7 mouse cellular contexts compared by ENCODE assay signal in genomic region chr5:115326256-115326831, GRCm38 (mm10). TPM values are rescaled to one million over a fixed set of nuclear protein-coding genes. Genes with fewer than 3 reads are reported as not detected.
DNase-seq lines count a peak whose midpoint lies in the region; ATAC-seq lines count a peak whose summit lies in the region.

No protein-coding gene starts in this region.

- H3K4me2 ChIP-seq in lung, embryonic 16.5 days (ENCODE audit: low read depth, low read length) = peak overlapping the region; percentile 72
- H3K4me2 ChIP-seq in limb, embryonic 12.5 days = peak overlapping the region; percentile 83
- H3K4me2 ChIP-seq in neural tube, embryonic 12.5 days (replicated peaks) = peak overlapping the region; percentile 72

- 0 out of 2 replicates have a peak, but pooled peaks cover 4% of the 10 kb centered on the region for H3K36me3 ChIP-seq in lung, embryonic 16.5 days (ENCODE audit: control insufficient read depth, insufficient read depth, low read length)
- peaks cover 50% of the 10 kb centered on the region for H3K36me3 ChIP-seq in erythroblast, embryonic 14.5 days (ENCODE audit: control insufficient read depth)
- H3K36me3 ChIP-seq in limb, embryonic 12.5 days = peaks cover 20% of the 10 kb centered on the region
- peaks cover 17% of the 10 kb centered on the region for H3K36me3 ChIP-seq in neural tube, embryonic 12.5 days

- H3K4me1 ChIP-seq in lung, embryonic 16.5 days (replicated peaks; ENCODE audit: control insufficient read depth, insufficient read depth, low read length) = peaks cover 16% of the 10 kb centered on the region
- H3K4me1 ChIP-seq in erythroblast, embryonic 14.5 days (ENCODE audit: control insufficient read depth) = peaks cover 54% of the 10 kb centered on the region
- peaks cover 27% of the 10 kb centered on the region for H3K4me1 ChIP-seq in limb, embryonic 12.5 days (replicated peaks)
- H3K4me1 ChIP-seq in neural tube, embryonic 12.5 days = peaks cover 26% of the 10 kb centered on the region

- intact Hi-C loops in gastrocnemius, postnatal 36 days (cut with DNase I) = no loop called here

- H3K9ac ChIP-seq in lung, embryonic 16.5 days (ENCODE audit: low read length) = peak overlapping the region; percentile 94
- H3K9ac ChIP-seq in limb, embryonic 12.5 days (replicated peaks) = peak overlapping the region; percentile 93
- peak overlapping the region; percentile 88 for H3K9ac ChIP-seq in neural tube, embryonic 12.5 days

- WGBS in lung, embryonic 16.5 days = 21% methylated on average over 11 of the region's 11 CpGs
- WGBS in limb, embryonic 12.5 days = 27% methylated on average over 11 of the region's 11 CpGs
- WGBS in neural tube, embryonic 12.5 days = 32% methylated on average over 11 of the region's 11 CpGs

- no peak for DNase-seq in lung, postnatal 36 days
- DNase-seq in retina, embryonic 14.5 days (ENCODE audit: low spot score) = no peak
- DNase-seq in gastrocnemius, postnatal 36 days = no peak

- peak; percentile 45 for ATAC-seq in lung, embryonic 16.5 days (ENCODE audit: low read depth)
- ATAC-seq in limb, embryonic 12.5 days (ENCODE audit: insufficient number of reproducible peaks, insufficient read depth, low FRiP score, low TSS enrichment, low read depth) = peak; percentile 75; the same call in 1 of the 2 replicates
- ATAC-seq in neural tube, embryonic 12.5 days (ENCODE audit: low FRiP score, low read depth) = peak; percentile 38; the same call in 1 of the 2 replicates

- H3K4me3 ChIP-seq in lung, embryonic 16.5 days (ENCODE audit: low read length) = peak overlapping the region; percentile 90
- H3K4me3 ChIP-seq in erythroblast, embryonic 14.5 days (replicated peaks) = peak overlapping the region; percentile 97
- peak overlapping the region; percentile 79 for H3K4me3 ChIP-seq in limb, embryonic 12.5 days (replicated peaks)
- peak overlapping the region; percentile 91 for H3K4me3 ChIP-seq in neural tube, embryonic 12.5 days

- no peaks in the 10 kb centered on the region for H3K9me3 ChIP-seq in lung, embryonic 16.5 days (ENCODE audit: control insufficient read depth, low read length)
- H3K9me3 ChIP-seq in erythroblast, embryonic 14.5 days (ENCODE audit: control insufficient read depth, low read length) = no peaks in the 10 kb centered on the region
- H3K9me3 ChIP-seq in limb, embryonic 12.5 days = no peaks in the 10 kb centered on the region
- no peaks in the 10 kb centered on the region for H3K9me3 ChIP-seq in neural tube, embryonic 12.5 days

- no peaks in the 10 kb centered on the region for H3K27me3 ChIP-seq in lung, embryonic 16.5 days (ENCODE audit: control insufficient read depth, insufficient read depth, low read depth, low read length)
- no peaks in the 10 kb centered on the region for H3K27me3 ChIP-seq in erythroblast, embryonic 14.5 days (ENCODE audit: control insufficient read depth)
- H3K27me3 ChIP-seq in limb, embryonic 12.5 days = no peaks in the 10 kb centered on the region
- no peaks in the 10 kb centered on the region for H3K27me3 ChIP-seq in neural tube, embryonic 12.5 days (replicated peaks)

- peak overlapping the region; percentile 77 for H3K27ac ChIP-seq in lung, embryonic 16.5 days (ENCODE audit: low read length)
- H3K27ac ChIP-seq in limb, embryonic 12.5 days = peak overlapping the region; percentile 93
- peak overlapping the region; percentile 9; the same call in 1 of the 2 replicates for H3K27ac ChIP-seq in neural tube, embryonic 12.5 days

RNA-seq across cellular contexts. Expression of gene Srsf9, which starts 0.6 kb away (rescaled TPM):
- polyA plus RNA-seq in lung, embryonic 16.5 days (2015; fragmentation: Nextera tagmentation; extraction: Ambion mirVana) = 157 and 223 TPM in 2 replicates
- polyA plus RNA-seq in erythroblast, embryonic 14.5 days (2012) = 5.3 and 5.5 TPM in 2 replicates
- polyA plus RNA-seq in limb, embryonic 12.5 days (2016; fragmentation: Nextera tagmentation; extraction: Ambion mirVana) = 444 and 480 TPM in 2 replicates
- 314 and 343 TPM in 2 replicates for polyA plus RNA-seq in neural tube, embryonic 12.5 days (2016; fragmentation: Nextera tagmentation; extraction: Ambion mirVana)
- 10 to 100 TPM; 10.7 to 11.0 TPM for total RNA-seq in gastrocnemius, postnatal 36 days (2021)

RNA-seq across cellular contexts. Expression of gene Gatc, which starts 14.6 kb away (rescaled TPM):
- 25.5 and 27.5 TPM in 2 replicates for polyA plus RNA-seq in lung, embryonic 16.5 days (2015; fragmentation: Nextera tagmentation; extraction: Ambion mirVana)
- 1.4 and 1.7 TPM in 2 replicates for polyA plus RNA-seq in erythroblast, embryonic 14.5 days (2012)
- 27.3 and 30.6 TPM in 2 replicates for polyA plus RNA-seq in limb, embryonic 12.5 days (2016; fragmentation: Nextera tagmentation; extraction: Ambion mirVana)
- polyA plus RNA-seq in neural tube, embryonic 12.5 days (2016; fragmentation: Nextera tagmentation; extraction: Ambion mirVana) = 31.2 and 35.3 TPM in 2 replicates
- total RNA-seq in gastrocnemius, postnatal 36 days (2021) = 10 to 100 TPM; 22.0 to 22.2 TPM

RNA-seq across cellular contexts. Expression of gene Triap1, which starts 14.7 kb away (rescaled TPM):
- polyA plus RNA-seq in lung, embryonic 16.5 days (2015; fragmentation: Nextera tagmentation; extraction: Ambion mirVana) = 59.2 and 61.4 TPM in 2 replicates
- polyA plus RNA-seq in erythroblast, embryonic 14.5 days (2012) = 0.33 and 0.72 TPM in 2 replicates
- 65.4 and 67.0 TPM in 2 replicates for polyA plus RNA-seq in limb, embryonic 12.5 days (2016; fragmentation: Nextera tagmentation; extraction: Ambion mirVana)
- polyA plus RNA-seq in neural tube, embryonic 12.5 days (2016; fragmentation: Nextera tagmentation; extraction: Ambion mirVana) = 52.2 and 54.8 TPM in 2 replicates
- total RNA-seq in gastrocnemius, postnatal 36 days (2021) = 10 to 100 TPM; 16.5 to 19.4 TPM

RNA-seq across cellular contexts. Expression of gene Cox6a1, which starts 22.4 kb away (rescaled TPM):
- polyA plus RNA-seq in lung, embryonic 16.5 days (2015; fragmentation: Nextera tagmentation; extraction: Ambion mirVana) = 920 and 937 TPM in 2 replicates
- 742 and 772 TPM in 2 replicates for polyA plus RNA-seq in erythroblast, embryonic 14.5 days (2012)
- 668 and 680 TPM in 2 replicates for polyA plus RNA-seq in limb, embryonic 12.5 days (2016; fragmentation: Nextera tagmentation; extraction: Ambion mirVana)
- polyA plus RNA-seq in neural tube, embryonic 12.5 days (2016; fragmentation: Nextera tagmentation; extraction: Ambion mirVana) = 884 and 947 TPM in 2 replicates
- 10 to 100 TPM; 49.7 to 56.1 TPM for total RNA-seq in gastrocnemius, postnatal 36 days (2021)

RNA-seq across cellular contexts. Expression of gene Dynll1, which starts 25.5 kb away (rescaled TPM):
- polyA plus RNA-seq in lung, embryonic 16.5 days (2015; fragmentation: Nextera tagmentation; extraction: Ambion mirVana) = 1,463 and 1,496 TPM in 2 replicates
- 85.2 and 91.7 TPM in 2 replicates for polyA plus RNA-seq in erythroblast, embryonic 14.5 days (2012)
- polyA plus RNA-seq in limb, embryonic 12.5 days (2016; fragmentation: Nextera tagmentation; extraction: Ambion mirVana) = 1,818 and 1,898 TPM in 2 replicates
- polyA plus RNA-seq in neural tube, embryonic 12.5 days (2016; fragmentation: Nextera tagmentation; extraction: Ambion mirVana) = 1,356 and 1,433 TPM in 2 replicates
- total RNA-seq in gastrocnemius, postnatal 36 days (2021) = 10 to 100 TPM; 51.5 to 76.5 TPM

Comparison
In these comparisons a context has a peak if more than half of its experiments do, and no peak if none do; other contexts are left out.
1. H3K27ac ChIP-seq: peak in every context shown above with its lines; median percentile 93 in limb, embryonic 12.5 days; 77 in lung, embryonic 16.5 days; 9 in neural tube, embryonic 12.5 days.
2. RNA of gene Srsf9, which starts 0.6 kb away (polyA plus RNA-seq): 444 to 480 TPM in limb, embryonic 12.5 days, 314 to 343 TPM in neural tube, embryonic 12.5 days and 157 to 223 TPM in lung, embryonic 16.5 days; 5.3 to 5.5 TPM in erythroblast, embryonic 14.5 days; every median in the first group is over 10 times any median in the second.
3. RNA of gene Triap1, which starts 14.7 kb away (polyA plus RNA-seq): 65.4 to 67.0 TPM in limb, embryonic 12.5 days, 59.2 to 61.4 TPM in lung, embryonic 16.5 days and 52.2 to 54.8 TPM in neural tube, embryonic 12.5 days; 0.33 to 0.72 TPM in erythroblast, embryonic 14.5 days; every median in the first group is over 10 times any median in the second.
4. Peak in every context shown above with its lines, with median percentiles within 50 percentile points of each other: ATAC-seq, H3K4me2 ChIP-seq, H3K4me3 ChIP-seq and H3K9ac ChIP-seq.